Mouse (Mus musculus) naive thymus-derived CD4-positive, alpha-beta T cell, adult 2 months (primary cell): ENCODE results near the gene Csrnp1.

Source experiments
- DNase-seq: peaks from one replicate; pipeline ENCODE4 v3.0.0-alpha.2; 2011; ENCODE audit warnings: low read depth

The Csrnp1 gene

GRCm38 (mm10) chr9:119945173-119945900 lies 39.1 kb downstream of the Csrnp1 start:
- peak; percentile 68 for DNase-seq

- no peak for DNase-seq
Measured at GRCm38 (mm10) chr9:119943326-119943725, 41.1 kb downstream of the Csrnp1 start.

GRCm38 (mm10) chr9:119941861-119942260 lies 42.6 kb downstream of the Csrnp1 start:
- no peak for DNase-seq

GRCm38 (mm10) chr9:119941407-119941806 lies 43.1 kb downstream of the Csrnp1 start:
- DNase-seq = no peak

GRCm38 (mm10) chr9:119939646-119940045 lies 44.8 kb downstream of the Csrnp1 start:
- no peak for DNase-seq

GRCm38 (mm10) chr9:119938496-119938895 lies 46.0 kb downstream of the Csrnp1 start:
- DNase-seq = peak; percentile 87

- DNase-seq = peak; percentile 95
Measured at GRCm38 (mm10) chr9:119937005-119937773, 47.3 kb downstream of the Csrnp1 start, which contains the start of the genes Gorasp1 and Ttc21a. TSS of gene Gorasp1 (minus strand) at chr9:119937565. TSS of gene Ttc21a (plus strand) at chr9:119937606.

GRCm38 (mm10) chr9:119933675-119934074 lies 50.8 kb downstream of the Csrnp1 start:
- no peak for DNase-seq

- DNase-seq = no peak
Measured at GRCm38 (mm10) chr9:119932358-119932757, 52.1 kb downstream of the Csrnp1 start.

GRCm38 (mm10) chr9:119926497-119926896 lies 58.0 kb downstream of the Csrnp1 start:
- no peak for DNase-seq

- DNase-seq = no peak
Measured at GRCm38 (mm10) chr9:119925729-119926128, 58.7 kb downstream of the Csrnp1 start.

- DNase-seq = no peak
Measured at GRCm38 (mm10) chr9:119925120-119925657, 59.3 kb downstream of the Csrnp1 start.

GRCm38 (mm10) chr9:119923462-119923861 lies 61.0 kb downstream of the Csrnp1 start:
- no peak for DNase-seq
